Mouse (Mus musculus) Muller cell, postnatal 12 days (primary cell): ENCODE results near the gene Cacna1h.

Source experiments
- DNase-seq: peaks from one replicate; pipeline ENCODE4 v3.0.0-alpha.2; 2015; ENCODE audit errors: inconsistent ontology term

The Cacna1h gene

DNA sequence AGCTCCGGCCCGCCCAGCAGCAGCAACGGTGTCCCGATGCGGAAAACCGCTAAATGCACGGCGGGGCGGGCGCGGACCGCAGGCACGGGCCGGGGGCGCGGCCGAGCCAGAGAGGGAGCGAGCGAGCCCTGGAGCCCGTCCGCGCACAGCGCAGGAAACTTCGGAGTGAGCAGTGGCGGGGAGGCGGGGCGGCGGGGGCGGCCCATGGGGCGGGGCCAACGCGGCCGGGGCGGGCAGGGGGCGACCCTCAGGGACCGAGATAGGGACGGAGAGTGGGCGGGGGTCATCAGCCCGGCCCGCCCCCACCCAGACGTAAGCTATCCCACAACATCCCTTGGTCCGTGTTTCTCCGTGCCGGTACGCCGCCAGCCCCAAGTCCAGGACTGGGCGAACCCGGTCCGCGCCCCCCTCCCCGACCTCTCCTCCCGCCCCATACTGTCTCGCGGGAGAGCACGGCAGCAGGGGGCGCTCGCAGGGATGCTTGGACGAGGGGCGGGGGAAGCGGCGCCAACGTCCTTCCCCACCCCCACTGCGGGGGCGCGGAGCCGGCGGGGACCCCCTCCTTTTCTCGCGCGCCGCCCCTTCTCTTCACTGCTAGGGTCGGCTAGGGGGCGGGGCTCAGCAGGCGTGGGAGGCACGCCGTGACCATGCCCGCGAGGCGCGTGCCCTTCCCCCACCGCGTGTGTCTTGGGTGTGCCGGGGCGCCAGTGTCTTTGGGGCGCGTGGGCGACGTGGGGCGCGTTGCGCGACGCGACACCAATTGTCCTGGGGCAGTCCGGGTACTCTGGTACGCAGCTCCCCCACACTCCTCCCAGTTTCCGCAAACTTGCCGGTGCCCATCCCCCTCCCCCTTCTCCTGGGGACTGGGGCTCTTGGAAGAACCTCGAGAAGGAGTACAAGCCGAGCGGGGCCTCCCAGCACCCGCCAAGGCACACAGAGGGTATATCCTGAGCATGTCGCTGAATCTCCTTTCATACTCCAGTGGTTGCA lies at the start of gene Cacna1h:
Gene Cacna1h, minus strand, starts transcription at position 167 of the 990 bp plus-strand sequence.
- peak; percentile 84 for DNase-seq

DNA sequence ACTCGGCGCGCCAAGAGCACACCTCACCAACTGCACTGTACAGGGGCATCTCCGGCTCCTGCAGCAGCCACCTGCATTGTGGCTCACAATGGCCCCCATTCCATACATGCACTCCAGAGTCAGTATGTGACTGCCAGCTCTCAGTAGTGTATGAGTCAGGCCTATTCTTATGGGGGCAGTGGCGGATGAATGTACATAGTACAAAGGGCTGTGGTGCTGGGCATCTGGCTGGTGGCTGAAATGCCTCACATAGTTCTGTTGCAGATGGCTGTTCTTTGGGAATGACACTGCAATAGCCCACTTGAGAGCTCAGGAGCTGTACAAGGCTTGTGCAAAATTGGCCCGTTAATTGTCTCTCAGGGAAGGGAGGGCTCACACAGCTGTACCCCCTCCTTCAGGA lies 48.5 kb upstream of the Cacna1h start:
- DNase-seq: peak; percentile 53

DNA sequence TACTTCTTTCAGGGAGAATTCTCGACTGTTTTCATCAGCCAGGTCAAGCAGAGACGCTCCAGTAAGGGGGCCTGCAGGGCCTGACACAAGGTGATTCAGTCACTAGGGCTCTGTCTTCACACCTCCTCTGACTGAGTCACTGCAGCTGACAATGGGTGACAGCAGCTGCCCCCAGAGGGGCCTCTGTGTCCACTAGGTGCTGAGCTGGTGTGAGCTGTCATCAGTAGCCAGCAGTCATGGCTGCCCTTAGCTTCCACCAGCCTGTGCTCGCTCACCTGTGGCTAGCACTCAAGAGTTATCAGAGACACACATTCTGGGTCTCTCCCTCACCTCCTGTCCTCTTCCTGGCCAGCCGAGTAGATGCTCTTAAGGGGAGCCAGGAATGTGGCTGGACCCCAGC lies 47.2 kb upstream of the Cacna1h start:
- no peak for DNase-seq

DNA sequence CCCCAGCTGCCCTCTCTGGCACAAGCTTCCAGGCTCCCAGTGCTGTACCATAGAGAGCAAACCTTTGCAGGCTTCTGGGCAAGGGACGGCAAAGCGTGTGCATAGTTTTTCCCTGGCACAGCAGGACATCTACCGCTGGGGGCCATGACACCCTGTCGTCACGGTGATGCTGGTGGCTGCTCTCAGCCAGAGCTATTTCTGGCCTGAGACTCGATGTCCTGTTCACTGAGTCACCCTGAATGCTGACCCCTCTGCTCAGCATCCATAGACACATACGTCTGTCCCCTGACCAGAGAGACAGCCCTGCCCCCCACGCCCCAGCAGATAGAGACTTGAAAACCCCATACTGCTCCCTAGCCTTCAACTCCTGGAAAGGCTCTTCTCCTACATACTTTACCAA lies 46.6 kb upstream of the Cacna1h start:
- no peak for DNase-seq

DNA sequence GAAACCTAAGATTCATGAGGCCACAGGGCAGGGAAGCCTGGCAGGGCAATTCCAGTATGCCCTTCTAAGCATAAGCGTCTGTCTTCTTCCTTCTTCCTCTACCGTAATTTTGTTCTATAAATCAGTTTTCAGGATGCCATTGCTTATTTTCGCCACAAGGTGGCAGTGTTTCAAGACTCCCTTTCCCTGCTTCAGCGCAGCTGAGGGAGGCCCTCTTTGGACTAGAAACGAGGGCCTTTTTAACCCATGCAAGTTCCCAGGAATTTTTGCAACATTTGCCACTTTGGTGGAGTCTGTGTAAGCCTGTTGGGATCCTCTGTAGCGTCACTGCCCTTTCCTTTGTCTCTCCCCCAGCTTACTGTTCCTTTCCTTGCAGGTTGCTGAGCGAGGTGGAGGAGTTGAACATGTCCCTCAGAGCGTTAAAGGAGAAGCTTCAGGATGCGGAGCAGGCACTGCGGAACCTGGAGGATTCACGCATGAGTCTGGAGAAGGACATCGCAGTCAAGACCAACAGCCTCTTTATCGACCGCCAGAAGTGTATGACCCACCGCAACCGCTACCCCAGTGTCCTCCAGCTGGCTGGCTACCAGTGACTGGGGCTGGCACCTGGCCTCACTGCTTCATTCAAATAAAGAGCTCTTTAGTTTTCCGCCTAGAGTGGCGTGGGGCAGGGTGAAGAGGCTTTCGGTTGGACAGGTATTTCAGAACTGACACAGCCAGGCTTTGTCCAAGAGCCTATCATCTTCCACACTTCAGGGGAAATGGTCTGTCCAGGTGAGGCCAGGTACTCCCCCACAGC lies 42.6 kb upstream of the Cacna1h start:
- DNase-seq: peak; percentile 57

DNA sequence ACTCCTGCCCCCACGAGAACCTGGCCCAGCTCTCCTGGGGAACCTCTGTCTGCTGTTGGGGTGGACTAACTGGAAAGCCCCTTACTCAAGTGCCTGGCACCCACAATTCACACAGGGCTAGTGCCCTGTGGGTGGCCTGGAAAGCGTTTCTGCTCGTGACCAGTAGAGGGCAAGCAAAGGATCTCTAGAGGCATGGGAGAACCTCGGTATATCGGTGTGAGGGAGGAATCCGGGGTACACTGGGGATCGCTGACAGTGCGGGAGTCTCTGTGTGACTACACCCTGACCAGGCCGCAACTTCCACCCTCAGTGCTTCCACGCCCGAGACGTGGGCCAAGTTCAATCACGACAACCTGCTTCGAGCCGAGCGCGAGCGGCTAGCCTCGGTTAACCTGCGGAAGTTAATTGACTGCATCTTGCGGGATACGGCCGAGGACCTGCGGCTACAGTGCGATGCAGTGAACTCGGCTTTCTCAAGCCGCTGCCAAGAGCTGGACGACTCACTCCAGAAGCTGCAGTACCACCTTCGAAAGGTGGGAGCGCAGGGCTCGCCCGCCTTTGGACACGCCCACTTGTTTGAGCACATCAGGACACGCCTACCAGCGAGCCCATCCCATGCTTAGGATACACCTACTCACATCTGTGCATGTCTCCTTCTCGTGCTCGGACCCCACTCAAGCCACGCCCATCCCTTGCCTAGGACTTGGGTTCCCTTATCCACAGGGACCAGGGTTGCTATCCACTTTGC lies 40.9 kb upstream of the Cacna1h start:
- peak; percentile 76 for DNase-seq

DNA sequence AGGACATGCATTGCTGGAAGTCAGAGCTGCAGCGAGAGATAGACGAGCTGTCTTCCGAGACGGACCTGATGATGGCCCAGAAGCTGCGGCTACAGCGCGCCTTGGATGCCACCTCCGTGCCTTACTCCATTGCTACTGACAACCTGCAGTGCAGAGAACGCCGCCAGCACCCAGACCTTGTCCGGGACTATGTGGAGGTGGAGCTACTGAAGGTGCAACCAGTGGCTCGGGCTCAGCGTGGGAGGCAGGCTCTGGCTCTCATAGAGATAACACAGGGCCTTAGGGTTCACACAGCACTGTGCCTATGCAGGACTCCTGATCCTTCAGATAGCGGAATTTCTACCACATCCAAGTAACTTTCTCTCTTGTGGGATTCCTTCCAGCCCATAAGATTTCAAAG lies 38.5 kb upstream of the Cacna1h start:
- DNase-seq: no peak

DNA sequence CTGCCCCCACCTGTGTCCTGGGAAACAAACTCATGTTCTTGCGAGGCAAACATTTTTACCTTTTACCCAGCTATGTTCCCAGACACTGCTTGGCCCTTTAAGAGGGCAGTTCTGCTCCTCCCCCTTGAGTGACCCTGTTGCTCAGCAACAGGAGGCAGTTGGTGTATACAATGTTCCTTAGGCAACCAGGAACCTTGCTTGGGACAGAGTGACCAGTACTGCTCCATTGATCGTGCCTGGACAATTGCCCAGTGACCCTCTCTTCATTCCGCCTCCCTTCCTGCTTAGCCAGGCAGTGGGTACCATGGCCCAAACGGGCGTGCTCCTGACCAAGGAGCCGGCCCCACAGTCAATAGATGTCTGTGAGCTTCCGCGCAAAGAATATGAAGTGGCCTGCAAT lies 37.8 kb upstream of the Cacna1h start:
- peak; percentile 58 for DNase-seq

DNA sequence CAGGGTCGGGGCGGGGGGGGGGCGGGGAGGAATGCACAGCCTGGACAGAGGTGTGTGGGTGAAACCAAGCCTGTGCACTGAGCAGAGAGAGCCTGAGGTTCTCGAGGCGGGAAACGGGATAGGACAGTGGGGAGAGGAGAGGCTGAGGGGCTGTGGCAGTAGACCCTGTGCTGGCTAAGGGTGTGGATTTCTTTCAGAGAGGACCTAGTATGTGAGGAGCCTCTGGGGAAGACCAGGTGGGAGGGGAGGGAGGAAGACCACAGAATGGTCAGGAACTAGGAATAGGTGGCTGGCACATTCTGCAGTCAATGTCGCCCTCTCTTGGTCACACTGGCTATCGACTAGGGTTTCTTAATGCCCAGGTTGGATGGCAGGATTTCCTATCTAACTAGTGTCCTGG lies 36.2 kb upstream of the Cacna1h start:
- DNase-seq: peak; percentile 53

DNA sequence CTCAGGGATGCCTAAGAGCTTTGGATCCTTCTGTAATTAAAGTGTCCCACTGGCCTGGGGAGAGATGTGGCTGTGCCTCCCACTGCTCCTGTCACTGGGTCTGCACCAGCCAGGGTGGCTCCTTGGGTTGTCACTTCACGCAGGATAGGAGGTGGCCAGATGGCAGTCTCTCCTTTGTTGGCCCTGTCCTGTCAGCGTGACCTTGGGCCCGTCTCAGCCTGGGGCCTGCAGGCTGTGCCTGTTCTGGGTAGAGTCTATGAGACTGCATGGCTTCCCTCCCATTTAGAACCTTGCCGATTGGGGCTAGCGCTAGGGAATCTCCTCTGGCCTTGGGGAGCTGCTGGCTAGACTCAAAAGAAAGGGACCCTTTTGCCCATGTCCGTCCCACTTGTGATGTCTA lies 34.7 kb upstream of the Cacna1h start:
- no peak for DNase-seq

DNA sequence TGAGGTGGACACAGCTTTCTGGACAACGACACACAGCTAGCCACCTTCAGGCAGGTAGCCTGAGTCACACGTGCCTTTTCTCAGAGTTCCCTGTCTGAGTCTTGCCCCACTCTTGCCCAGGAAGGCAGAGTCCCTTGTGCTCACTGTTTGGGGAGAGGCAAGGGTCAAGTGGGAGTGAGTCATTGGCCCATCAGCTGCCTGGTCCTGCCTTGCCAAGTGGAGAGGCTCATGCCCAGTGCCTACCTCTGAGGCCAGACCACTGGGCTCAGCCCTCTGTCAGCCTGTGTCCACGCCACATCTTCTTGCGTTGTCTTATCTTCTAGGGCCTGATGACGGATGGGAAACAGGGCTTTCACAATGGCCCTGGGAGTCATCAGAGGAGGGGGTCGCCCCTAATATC lies 34.2 kb upstream of the Cacna1h start:
- peak; percentile 45 for DNase-seq

DNA sequence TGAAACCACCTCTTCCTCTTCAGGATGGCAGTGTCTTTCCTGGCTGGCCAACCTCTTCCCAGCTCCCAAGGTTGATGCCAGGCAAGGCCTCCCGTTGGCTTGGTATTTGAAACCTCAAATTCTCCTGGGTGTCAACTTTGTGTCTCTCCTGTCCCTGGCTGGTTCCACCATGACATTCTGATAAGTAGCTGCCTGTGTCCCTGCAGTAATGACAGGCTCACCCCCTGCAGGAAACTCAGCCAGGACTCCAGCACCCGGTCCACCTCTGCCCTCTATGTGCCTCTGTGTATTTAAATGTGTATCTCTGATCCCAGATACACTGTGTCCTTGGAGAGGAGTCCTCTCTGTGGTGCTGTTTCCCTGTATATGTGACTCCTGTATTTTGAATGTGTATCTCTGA lies 32.7 kb upstream of the Cacna1h start:
- no peak for DNase-seq

DNA sequence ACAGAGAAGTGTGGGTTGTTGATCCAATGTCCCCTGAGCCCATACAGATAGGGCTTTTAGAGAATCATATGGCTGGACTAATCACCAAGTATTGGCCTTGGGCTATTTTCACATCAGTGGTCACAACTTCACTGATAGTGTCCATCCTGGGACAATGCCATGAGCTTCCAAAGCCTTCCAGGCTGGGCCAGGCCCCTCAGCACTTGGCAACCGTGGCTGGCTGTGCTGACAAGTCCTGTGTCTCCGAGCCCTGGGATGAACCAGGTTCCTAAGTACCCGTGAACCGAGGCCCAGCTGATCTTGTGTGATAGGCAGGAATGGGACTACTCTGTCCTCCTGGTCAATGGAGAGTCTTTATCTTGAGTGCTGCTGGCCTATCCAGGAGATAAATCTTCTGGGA lies 30.5 kb upstream of the Cacna1h start:
- no peak for DNase-seq

DNA sequence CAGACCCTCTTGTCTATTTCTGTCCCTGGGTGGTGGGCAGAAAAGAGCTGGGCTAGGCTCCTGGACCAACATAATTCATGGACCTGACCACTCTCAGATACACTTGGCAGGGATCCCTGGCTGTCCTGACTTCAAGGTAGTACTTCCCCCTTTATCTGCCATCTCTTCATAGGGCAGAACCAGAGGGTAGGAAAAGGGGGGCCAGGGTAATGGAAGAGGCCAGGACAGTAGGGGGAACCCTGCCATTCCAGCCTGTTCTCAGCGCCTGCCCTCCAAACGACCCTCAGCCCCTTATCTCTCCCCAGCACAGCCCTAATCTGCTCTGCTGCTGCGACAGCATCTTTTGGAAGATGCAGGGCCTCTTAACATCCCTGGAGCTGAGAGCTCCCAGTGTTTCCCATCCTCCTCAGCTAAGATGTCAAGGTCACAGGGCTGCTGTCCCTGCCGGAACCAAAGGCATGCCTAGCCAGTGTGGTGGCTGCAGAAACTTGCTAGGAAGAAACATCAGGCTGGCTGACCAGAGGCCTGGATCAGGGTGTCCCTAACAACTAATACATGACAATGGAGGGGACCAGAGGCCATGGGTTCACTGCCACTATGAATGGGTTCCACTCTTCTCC lies 29.9 kb upstream of the Cacna1h start:
- no peak for DNase-seq

DNA sequence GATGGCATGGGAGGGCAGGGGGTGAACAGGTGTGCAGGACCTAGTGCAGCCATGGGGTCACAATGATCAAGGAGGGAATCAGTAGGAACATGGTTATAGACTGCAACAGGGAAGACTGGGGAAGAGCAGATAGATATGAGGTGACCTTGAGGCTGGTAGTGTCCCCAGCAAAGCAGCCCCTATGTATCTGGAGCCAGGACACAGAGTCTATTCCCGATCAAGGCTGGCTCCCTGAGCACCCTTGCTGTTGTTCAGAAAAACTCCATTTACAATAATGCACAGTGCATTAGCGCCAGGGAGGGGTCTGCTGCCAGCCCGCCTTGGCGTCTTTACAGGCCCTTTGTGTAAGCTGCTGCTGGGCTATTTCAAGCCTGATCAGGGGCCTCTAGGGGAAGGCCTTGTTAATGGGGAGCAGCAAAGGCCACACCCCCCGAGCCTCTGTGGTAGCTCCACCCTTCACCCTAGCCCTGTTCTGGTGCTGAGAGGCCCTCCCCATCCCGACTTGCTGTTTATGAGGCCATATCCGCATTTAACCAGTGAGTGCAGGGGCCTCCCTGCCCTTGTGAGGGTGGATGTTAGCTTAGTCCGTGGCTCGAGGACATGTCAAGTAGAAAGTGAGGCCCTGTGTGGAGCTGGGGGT lies 28.8 kb upstream of the Cacna1h start:
- DNase-seq: peak; percentile 10

DNA sequence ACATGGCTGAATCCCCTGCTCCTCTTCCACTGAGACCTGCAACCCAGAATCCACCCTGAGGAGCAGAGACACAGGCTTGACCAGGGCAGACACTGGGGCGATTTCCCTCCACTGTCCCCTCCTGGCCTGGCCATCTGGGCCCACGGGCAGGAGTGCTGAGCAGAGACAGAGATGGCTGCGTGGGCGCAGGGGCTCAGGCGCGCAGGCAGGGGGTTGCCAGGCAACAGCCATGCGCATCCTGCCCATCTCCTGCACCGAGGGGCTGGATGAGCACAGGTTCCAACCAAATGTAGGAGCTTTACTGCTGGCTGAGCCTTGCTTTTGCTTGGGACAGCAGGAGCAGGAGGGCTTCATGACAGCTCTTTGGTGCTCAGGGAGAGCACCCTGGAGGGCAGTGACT lies 23.0 kb upstream of the Cacna1h start:
- DNase-seq: no peak

DNA sequence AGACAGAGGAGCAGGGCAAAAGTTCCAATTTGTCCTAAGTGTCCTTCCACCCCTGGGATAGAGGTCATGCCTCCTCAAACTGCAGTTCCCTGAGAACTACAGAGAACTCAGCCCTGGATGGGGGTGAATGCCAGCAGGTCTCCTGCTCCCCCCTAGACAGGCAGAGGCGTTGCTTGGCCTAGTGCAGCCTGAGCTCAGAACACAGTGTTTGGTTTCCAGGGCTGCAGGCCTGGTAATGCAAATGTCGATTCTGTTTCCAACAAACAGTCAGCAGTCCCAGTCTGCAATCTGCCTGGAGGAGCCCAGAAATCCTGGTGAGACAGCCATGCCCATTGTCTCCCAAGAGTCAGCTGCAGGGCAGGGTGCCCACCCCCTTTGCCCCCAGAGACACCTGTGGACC lies 20.7 kb upstream of the Cacna1h start, which contains the start of gene Tekt4:
Gene Tekt4, plus strand, starts transcription at position 344 of the 400 bp plus-strand sequence.
- DNase-seq: no peak

DNA sequence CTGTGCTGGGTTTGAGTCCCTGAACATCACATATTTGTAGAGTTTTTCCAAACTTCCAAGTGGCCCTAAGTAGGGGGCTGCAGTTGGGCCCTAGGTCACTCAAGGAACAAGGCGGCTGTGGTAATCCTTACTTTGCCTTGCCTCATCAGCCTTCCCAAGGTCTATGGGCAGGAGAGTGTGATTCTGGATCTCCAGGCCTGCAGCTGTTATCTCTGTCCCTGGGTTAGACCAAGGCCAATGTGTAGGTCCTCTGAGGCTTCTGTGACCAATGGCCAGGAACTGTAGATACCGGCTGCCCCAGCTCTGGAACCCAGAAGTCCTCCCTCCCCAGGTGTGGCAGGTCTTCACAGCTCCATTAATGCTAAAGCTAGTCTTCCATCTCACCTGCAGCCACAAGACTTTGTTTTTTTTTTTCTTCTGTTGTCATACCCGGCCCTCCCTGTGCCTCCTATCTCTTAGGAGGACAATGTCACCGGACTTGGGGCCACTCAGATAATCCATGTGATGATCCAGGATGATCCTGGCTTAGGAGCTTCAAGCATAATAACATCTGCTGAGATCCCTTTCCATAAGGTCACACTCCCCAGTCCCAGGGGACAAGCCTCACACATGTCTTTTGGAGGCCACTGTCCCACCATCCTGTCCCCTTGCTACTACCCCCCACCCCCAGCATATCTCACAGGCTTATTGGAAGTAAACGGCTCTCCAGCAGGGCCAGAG lies 18.8 kb upstream of the Cacna1h start:
- no peak for DNase-seq

DNA sequence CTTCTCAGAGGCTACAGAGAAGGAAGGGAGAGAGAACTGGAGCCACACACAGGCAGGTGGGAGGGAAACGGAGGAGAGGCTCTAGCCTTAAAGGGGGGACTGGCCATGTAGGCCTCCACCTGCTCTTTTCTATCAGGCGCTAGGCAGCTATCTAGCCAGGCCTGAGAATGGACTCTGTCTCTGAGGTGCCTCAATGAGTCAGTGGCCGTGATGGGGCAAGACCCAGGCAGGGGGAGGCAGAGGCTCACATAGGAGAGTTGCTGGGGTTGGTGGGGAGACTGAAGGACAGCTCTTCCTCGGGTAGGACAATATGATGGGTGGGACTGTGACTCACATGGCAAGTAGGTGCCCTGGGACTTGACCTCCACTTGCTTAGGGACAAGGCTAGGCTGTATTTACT lies 16.7 kb upstream of the Cacna1h start:
- no peak for DNase-seq

DNA sequence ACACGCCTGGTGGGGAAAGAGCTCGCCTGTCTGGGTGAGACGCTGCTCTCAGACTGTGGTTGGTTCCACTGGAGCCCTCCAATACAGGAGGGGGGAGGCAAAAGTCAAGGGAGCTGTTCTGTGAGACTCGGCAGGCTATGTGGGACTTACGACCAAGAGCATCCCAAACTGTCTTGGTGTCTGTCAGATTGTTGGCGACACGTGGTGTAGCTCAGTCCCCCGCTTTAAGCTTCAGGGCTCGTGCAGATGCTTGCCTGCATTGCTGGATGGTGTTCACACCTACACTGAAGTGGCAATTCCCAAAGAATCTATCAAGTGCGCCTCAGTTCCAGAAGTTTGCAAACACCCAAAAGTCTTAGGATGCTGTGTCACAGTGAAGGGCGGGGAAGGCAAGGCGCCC lies 14.3 kb upstream of the Cacna1h start:
- no peak for DNase-seq
